Mouse (Mus musculus): ENCODE measurements around the gene Prcc. TPM values are rescaled to one million over a fixed set of nuclear protein-coding genes. Genes with fewer than 3 reads are reported as not detected.
"Not testable (repeated sequence)": the region's sequence is repeated elsewhere in the genome, so short reads cannot be mapped to it uniquely, and the experiment has no call there.

Gene Prcc
- polyA plus RNA-seq, 1 experiment = 56.5 TPM

- Histone ChIP-seq H3K4me1 (ENCODE audit: control insufficient read depth, insufficient read depth, low read length) (no peaks in the 10 kb centered on the region; the same call in 1 of the 2 replicates), H3K27ac (ENCODE audit: control insufficient read depth, insufficient read depth, low read depth, low read length, poor library complexity) (no peak overlapping the region), H3K4me3 (replicated peaks; ENCODE audit: control insufficient read depth, low read depth, low read length) (no peak overlapping the region)
- 66% methylated on average over 7 of the region's 7 CpGs for WGBS
- no peak for TF ChIP-seq POLR2A (IDR thresholded peaks at IDR 0.05; ENCODE audit: borderline replicate concordance, control insufficient read depth, low read depth, low read length)
- no peak for TF ChIP-seq CTCF (IDR thresholded peaks at IDR 0.05; ENCODE audit: control insufficient read depth, insufficient read depth, low read length)
Observed at GRCm38 (mm10) chr3:87832109-87832859, 53.1 kb downstream of the Prcc start.

DNA sequence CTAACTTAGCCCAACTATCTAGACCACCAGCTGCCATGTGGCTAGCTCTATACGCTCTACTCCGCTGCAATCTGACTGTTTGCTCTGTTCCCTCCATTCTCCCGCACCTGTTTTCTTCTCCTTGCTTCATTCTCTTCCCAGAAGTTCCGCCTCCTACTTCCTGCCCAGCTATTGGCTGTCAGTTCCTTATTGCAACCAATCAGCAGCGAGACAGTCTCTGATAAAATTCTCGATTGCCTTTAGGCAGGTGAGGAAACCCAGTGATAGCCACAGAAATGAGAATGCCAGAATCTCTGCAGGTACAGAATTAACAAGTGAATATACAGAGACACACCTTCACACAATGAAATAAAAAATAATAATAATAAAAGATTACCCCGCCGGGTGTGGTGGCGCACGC lies 56.4 kb downstream of the Prcc start:
- no peaks in the 10 kb centered on the region; the same call in 1 of the 2 replicates for H3K4me1 ChIP-seq (ENCODE audit: control insufficient read depth, insufficient read depth, low read length)
- no peak overlapping the region for H3K4me3 ChIP-seq (replicated peaks; ENCODE audit: control insufficient read depth, low read depth, low read length)
- TF ChIP-seq POLR2A (IDR thresholded peaks at IDR 0.05; ENCODE audit: borderline replicate concordance, control insufficient read depth, low read depth, low read length) (no peak), CTCF (IDR thresholded peaks at IDR 0.05; ENCODE audit: control insufficient read depth, insufficient read depth, low read length) (no peak)
- no peak overlapping the region for H3K27ac ChIP-seq (ENCODE audit: control insufficient read depth, insufficient read depth, low read depth, low read length, poor library complexity)
- 47% methylated on average over 10 of the region's 10 CpGs for WGBS

- no peaks in the 10 kb centered on the region; the same call in 1 of the 2 replicates for H3K4me1 ChIP-seq (ENCODE audit: control insufficient read depth, insufficient read depth, low read length)
- TF ChIP-seq POLR2A (IDR thresholded peaks at IDR 0.05; ENCODE audit: borderline replicate concordance, control insufficient read depth, low read depth, low read length) = no peak
- no peak for TF ChIP-seq CTCF (IDR thresholded peaks at IDR 0.05; ENCODE audit: control insufficient read depth, insufficient read depth, low read length)
- H3K27ac ChIP-seq (ENCODE audit: control insufficient read depth, insufficient read depth, low read depth, low read length, poor library complexity) = no peak overlapping the region
- 2% methylated on average over 4 of the region's 4 CpGs for WGBS
- no peak overlapping the region for H3K4me3 ChIP-seq (replicated peaks; ENCODE audit: control insufficient read depth, low read depth, low read length)
Observed at GRCm38 (mm10) chr3:87828435-87828834, 57.0 kb downstream of the Prcc start.

DNA sequence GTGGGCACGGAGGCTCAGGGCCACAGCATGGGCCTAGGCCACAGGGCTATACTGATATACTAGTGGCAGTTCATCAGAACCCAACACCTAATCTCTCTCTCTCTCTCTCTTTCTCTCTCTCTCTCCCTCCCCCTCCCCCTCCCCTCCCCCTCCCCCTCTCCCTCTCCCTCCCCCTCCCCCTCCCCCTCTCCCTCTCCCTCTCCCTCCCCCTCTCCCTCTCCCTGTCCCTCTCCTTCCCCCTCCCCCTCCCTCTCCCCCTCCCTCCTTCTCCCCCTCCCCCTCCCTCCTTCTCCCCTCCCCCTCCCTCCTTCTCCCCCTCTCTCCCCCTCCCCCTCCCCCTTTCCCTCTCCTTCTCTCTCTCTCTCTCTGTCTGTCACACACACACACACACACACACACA lies 61.2 kb downstream of the Prcc start, which contains the start of gene Pear1:
Gene Pear1, minus strand, starts transcription at position 101 of the 400 bp plus-strand sequence.
- WGBS = 88% methylated on average over 1 of the region's 1 CpGs
- H3K4me3 ChIP-seq (replicated peaks; ENCODE audit: control insufficient read depth, low read depth, low read length); H3K4me1 ChIP-seq (ENCODE audit: control insufficient read depth, insufficient read depth, low read length); H3K27ac ChIP-seq (ENCODE audit: control insufficient read depth, insufficient read depth, low read depth, low read length, poor library complexity): not testable (repeated sequence)

DNA sequence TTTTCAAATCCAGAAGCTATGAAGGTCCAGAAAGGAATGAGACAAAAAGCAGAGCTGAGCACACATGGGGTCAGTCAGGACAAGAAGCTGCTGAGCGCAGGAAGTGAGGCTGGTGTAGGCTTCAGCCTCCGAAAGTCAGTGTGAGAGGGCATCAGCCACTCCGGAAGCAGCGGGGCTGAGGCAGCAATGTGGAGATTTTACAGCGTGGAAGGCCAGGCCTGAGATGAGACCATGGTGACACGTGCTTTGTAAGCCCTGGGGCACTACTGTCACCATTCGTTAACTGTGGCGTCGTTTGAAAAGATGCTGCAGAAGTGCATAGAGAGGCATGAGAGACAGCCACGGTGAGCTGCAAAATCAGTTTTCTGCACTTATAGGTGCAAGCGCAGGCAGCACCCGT lies 67.2 kb downstream of the Prcc start:
- H3K4me3 ChIP-seq (replicated peaks; ENCODE audit: control insufficient read depth, low read depth, low read length) = no peak overlapping the region
- H3K4me1 ChIP-seq (ENCODE audit: control insufficient read depth, insufficient read depth, low read length) = no peaks in the 10 kb centered on the region
- TF ChIP-seq CTCF (IDR thresholded peaks at IDR 0.05; ENCODE audit: control insufficient read depth, insufficient read depth, low read length) = no peak
- TF ChIP-seq POLR2A (IDR thresholded peaks at IDR 0.05; ENCODE audit: borderline replicate concordance, control insufficient read depth, low read depth, low read length) = no peak
- H3K27ac ChIP-seq (ENCODE audit: control insufficient read depth, insufficient read depth, low read depth, low read length, poor library complexity) = no peak overlapping the region
- 73% methylated on average over 12 of the region's 12 CpGs for WGBS

DNA sequence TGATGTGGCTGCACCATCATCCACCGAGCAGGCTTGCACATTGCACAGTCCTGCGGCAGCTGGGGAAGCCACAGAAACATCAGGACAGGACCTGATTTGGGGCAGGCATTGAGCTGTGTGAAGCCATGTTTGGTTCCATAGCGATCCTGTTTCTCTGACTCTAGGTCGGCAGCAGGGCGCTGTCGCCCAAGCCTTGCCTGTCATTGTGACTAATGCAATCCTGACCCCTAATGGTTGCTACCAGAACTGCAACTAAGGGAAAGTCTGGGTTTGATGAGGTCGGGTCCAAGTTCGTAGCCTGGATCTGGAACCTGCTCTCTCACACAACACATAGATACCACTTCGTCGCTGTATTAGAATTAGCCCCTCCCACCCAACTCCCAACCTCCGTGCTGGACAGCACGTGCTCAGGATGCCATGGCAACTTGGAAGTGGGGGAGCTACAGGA lies 68.7 kb downstream of the Prcc start:
- no peaks in the 10 kb centered on the region for H3K4me1 ChIP-seq (ENCODE audit: control insufficient read depth, insufficient read depth, low read length)
- WGBS = 3% methylated on average over 12 of the region's 12 CpGs
- TF ChIP-seq CTCF (IDR thresholded peaks at IDR 0.05; ENCODE audit: control insufficient read depth, insufficient read depth, low read length) (peak; percentile 77), POLR2A (IDR thresholded peaks at IDR 0.05; ENCODE audit: borderline replicate concordance, control insufficient read depth, low read depth, low read length) (no peak)
- H3K27ac ChIP-seq (ENCODE audit: control insufficient read depth, insufficient read depth, low read depth, low read length, poor library complexity) = no peak overlapping the region
- H3K4me3 ChIP-seq (replicated peaks; ENCODE audit: control insufficient read depth, low read depth, low read length) = no peak overlapping the region

- H3K27ac ChIP-seq (ENCODE audit: control insufficient read depth, insufficient read depth, low read depth, low read length, poor library complexity) = no peak overlapping the region
- no peaks in the 10 kb centered on the region for H3K4me1 ChIP-seq (ENCODE audit: control insufficient read depth, insufficient read depth, low read length)
- TF ChIP-seq POLR2A (IDR thresholded peaks at IDR 0.05; ENCODE audit: borderline replicate concordance, control insufficient read depth, low read depth, low read length) = no peak
- TF ChIP-seq CTCF (IDR thresholded peaks at IDR 0.05; ENCODE audit: control insufficient read depth, insufficient read depth, low read length) = no peak
- H3K4me3 ChIP-seq (replicated peaks; ENCODE audit: control insufficient read depth, low read depth, low read length) = no peak overlapping the region
- WGBS = 52% methylated on average over 6 of the region's 6 CpGs
Observed at GRCm38 (mm10) chr3:87816166-87816565, 69.2 kb downstream of the Prcc start.

DNA sequence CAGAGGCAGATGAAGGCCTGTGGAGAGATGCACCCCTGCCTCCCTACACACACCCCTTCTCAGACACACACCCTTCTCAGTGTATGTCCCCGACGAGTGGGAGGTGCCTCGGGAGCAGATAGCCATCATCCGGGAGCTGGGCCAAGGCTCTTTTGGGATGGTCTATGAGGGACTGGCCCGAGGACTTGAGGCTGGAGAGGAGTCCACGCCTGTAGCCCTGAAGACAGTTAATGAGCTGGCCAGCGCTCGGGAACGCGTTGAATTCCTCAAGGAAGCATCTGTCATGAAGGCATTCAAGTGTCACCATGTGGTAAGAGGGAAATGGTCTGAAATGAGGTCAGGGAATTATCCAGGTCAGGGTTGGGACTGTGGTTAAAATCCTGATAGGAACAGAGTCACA lies 72.5 kb downstream of the Prcc start:
- TF ChIP-seq POLR2A (IDR thresholded peaks at IDR 0.05; ENCODE audit: borderline replicate concordance, control insufficient read depth, low read depth, low read length) (no peak), CTCF (IDR thresholded peaks at IDR 0.05; ENCODE audit: control insufficient read depth, insufficient read depth, low read length) (no peak)
- no peak overlapping the region for H3K27ac ChIP-seq (ENCODE audit: control insufficient read depth, insufficient read depth, low read depth, low read length, poor library complexity)
- WGBS = 64% methylated on average over 10 of the region's 10 CpGs
- H3K4me1 ChIP-seq (ENCODE audit: control insufficient read depth, insufficient read depth, low read length) = no peaks in the 10 kb centered on the region
- H3K4me3 ChIP-seq (replicated peaks; ENCODE audit: control insufficient read depth, low read depth, low read length) = no peak overlapping the region

DNA sequence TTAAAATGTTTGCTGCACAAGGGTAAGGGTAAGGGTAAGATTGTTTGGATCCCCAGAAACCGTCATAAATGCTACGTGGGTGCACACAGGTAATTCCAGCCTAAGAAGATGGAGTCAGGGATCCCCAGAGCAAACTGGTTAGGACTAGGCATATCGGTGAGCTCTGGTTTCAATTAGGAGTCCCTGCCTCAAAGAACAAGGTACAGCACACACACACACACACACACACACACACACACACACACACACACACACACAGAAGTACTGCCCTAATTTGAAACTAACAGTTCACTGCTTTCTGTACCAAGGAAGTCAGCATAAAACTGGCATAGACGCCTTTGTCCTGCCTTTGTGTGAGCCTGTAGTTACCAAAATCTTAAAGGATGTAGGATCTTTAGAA lies 73.0 kb downstream of the Prcc start:
- Histone ChIP-seq H3K4me1 (ENCODE audit: control insufficient read depth, insufficient read depth, low read length) (no peaks in the 10 kb centered on the region), H3K4me3 (replicated peaks; ENCODE audit: control insufficient read depth, low read depth, low read length) (no peak overlapping the region), H3K27ac (ENCODE audit: control insufficient read depth, insufficient read depth, low read depth, low read length, poor library complexity) (no peak overlapping the region)
- no peak for TF ChIP-seq CTCF (IDR thresholded peaks at IDR 0.05; ENCODE audit: control insufficient read depth, insufficient read depth, low read length)
- no peak for TF ChIP-seq POLR2A (IDR thresholded peaks at IDR 0.05; ENCODE audit: borderline replicate concordance, control insufficient read depth, low read depth, low read length)
- WGBS = 59% methylated on average over 4 of the region's 4 CpGs

Measured in bone marrow, adult 2 months (tissue).